Mouse (Mus musculus) E14TG2a.4 (cell line): ENCODE measurements around the gene Espn.

Experiments
- CTCF ChIP-seq: conservative IDR thresholded peaks from 2 replicates; pipeline ENCODE4 v1.5.1; 2014; ENCODE audit warnings: low read length
- NANOG ChIP-seq: IDR thresholded peaks from 2 replicates; pipeline ENCODE4 v1.6.1; 2014; ENCODE audit warnings: borderline replicate concordance, low read length, mixed read lengths

GRCm38 (mm10) chr4:152073715-152074114 is 78.5 kb downstream of the Espn start:
- TF ChIP-seq CTCF, result no peak
- no peak for TF ChIP-seq NANOG
